Mouse (Mus musculus): Measurements from ENCODE around the gene Sun2.

DNA sequence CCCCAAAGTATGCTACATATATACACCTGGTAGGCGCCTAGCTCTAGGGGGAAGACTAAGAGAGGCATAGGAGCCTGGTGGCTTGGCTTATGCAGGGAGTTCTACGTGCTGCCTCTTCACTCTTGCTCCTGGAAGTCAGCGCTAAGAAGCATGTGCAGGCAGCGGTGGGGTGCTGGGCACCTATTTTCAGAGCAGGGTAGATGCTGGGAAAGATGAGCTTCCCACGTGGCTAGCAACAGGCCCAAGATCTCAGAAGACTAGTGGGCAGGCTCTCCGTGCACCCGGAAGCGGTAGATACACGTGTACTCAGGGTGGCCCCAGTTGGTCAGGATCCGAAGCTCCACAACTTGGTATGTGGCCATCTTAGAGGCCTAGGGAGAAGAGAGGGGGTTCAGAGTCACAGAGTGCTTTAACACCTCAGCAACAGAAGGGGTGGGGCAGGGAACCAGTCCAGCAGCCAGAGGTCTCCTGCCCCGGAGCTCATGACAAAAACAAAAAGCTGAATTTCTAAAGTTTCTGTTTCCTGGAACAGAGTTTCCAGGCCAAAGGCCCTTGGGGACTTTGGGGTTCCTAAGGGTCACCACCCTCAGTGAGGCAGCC, 17.0 kb downstream of the Sun2 start:
- TF ChIP-seq EP300 (optimal IDR thresholded peaks at IDR 0.05) (no peak), CTCF (IDR thresholded peaks at IDR 0.05; ENCODE audit: low read depth) (no peak)
